Mouse (Mus musculus) ES-E14 (cell line): ENCODE data around the gene Cmas.

Experiments used
- CHD2 ChIP-seq: IDR thresholded peaks from 2 replicates; pipeline ENCODE4 v1.6.1; 2014; ENCODE audit warnings: mild to moderate bottlenecking, low read depth, low read length, inconsistent platforms
- HCFC1 ChIP-seq: IDR thresholded peaks from 2 replicates; pipeline ENCODE4 v1.6.1; 2012; ENCODE audit warnings: low read length, inconsistent platforms, borderline replicate concordance; ENCODE audit not compliant: insufficient read depth
- MAFK ChIP-seq: IDR thresholded peaks from 2 replicates; pipeline ENCODE4 v1.6.1; 2014; ENCODE audit warnings: mild to moderate bottlenecking, low read depth, low read length, inconsistent platforms; ENCODE audit not compliant: insufficient read depth
- ZC3H11A ChIP-seq: IDR thresholded peaks from 2 replicates; pipeline ENCODE4 v1.6.1; 2012; ENCODE audit warnings: low read depth, mild to moderate bottlenecking, inconsistent platforms, low read length, borderline replicate concordance
- ZNF384 ChIP-seq: IDR thresholded peaks from 2 replicates; pipeline ENCODE4 v1.6.1; 2012; ENCODE audit warnings: low read depth, low read length, inconsistent platforms

- TF ChIP-seq ZC3H11A: no peak
- TF ChIP-seq CHD2: no peak
- no peak for TF ChIP-seq HCFC1
- TF ChIP-seq MAFK: no peak
- no peak for TF ChIP-seq ZNF384
Measured at GRCm38 (mm10) chr6:142721731-142722130, 34.8 kb upstream of the Cmas start.
